Mouse (Mus musculus): ENCODE measurements around the gene Mettl22.

- TF ChIP-seq POLR2A (IDR thresholded peaks at IDR 0.05; ENCODE audit: borderline replicate concordance, extremely low read depth, low read depth, low read length): no peak
- TF ChIP-seq CTCF (IDR thresholded peaks at IDR 0.05; ENCODE audit: insufficient read depth, low read length): no peak
Observed at GRCm38 (mm10) chr16:8425736-8426135, 44.9 kb upstream of the Mettl22 start.

All from lung, adult 2 months (tissue).